Mouse (Mus musculus): ENCODE measurements around the gene Gsk3b. TPM values are rescaled to one million over a fixed set of nuclear protein-coding genes. Genes with fewer than 3 reads are reported as not detected.
A peak's percentile ranks its signal among the peaks of the same experiment; 100 is the strongest.

Gsk3b gene
- total and polyA plus RNA-seq, 2 experiments from 2014 or later, result 116 to 150 TPM

- no peak overlapping the region for H3K27ac ChIP-seq (ENCODE audit: low read depth, low read length)
- H3K36me3 ChIP-seq (ENCODE audit: insufficient read depth, low read length), result no peaks in the 10 kb centered on the region
- H3K4me3 ChIP-seq (ENCODE audit: low read depth, low read length), result no peak overlapping the region
- H3K4me2 ChIP-seq (ENCODE audit: low read depth, low read length, poor library complexity, severe bottlenecking), result no peak overlapping the region
- TF ChIP-seq CTCF (IDR thresholded peaks at IDR 0.05), result no peak
- H3K9ac ChIP-seq (replicated peaks; ENCODE audit: low read length, poor library complexity, severe bottlenecking), result no peak overlapping the region
- DNase-seq (ENCODE audit: low spot score), result no peak
- H3K4me1 ChIP-seq (ENCODE audit: insufficient read depth, low read length), result peaks cover 2% of the 10 kb centered on the region
- WGBS, result 83% methylated on average over 5 of the region's 5 CpGs
- H3K27me3 ChIP-seq (ENCODE audit: insufficient read depth, low read length), result no peaks in the 10 kb centered on the region
- ATAC-seq (ENCODE audit: low FRiP score), result no peak
- H3K9me3 ChIP-seq (ENCODE audit: low read length), result no peaks in the 10 kb centered on the region
Measured at GRCm38 (mm10) chr16:38129171-38129570, 40.4 kb downstream of the Gsk3b start.

DNA sequence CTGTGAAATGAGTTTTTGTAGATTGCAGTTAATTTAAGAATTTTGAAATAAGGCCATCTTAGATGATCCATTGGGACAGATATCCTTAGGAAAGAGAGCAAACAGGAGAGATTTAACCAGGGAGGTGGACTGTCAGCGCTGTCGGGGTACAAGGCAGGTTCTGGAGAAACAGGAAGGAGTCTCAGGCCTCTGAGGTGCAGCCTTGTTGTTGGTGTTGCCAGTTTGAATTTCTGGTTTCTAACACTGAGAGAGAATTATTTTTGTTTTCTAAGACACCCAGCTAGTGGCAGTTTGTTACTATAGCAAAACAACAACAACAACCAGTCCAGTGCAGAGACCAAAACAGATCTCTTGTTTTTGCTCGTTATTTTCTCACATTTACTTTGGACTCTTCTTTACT is 42.2 kb downstream of the Gsk3b start:
- no peak overlapping the region for H3K4me3 ChIP-seq (ENCODE audit: low read depth, low read length)
- H3K4me2 ChIP-seq (ENCODE audit: low read depth, low read length, poor library complexity, severe bottlenecking), result no peak overlapping the region
- no peaks in the 10 kb centered on the region for H3K36me3 ChIP-seq (ENCODE audit: insufficient read depth, low read length)
- no peak overlapping the region for H3K27ac ChIP-seq (ENCODE audit: low read depth, low read length)
- TF ChIP-seq CTCF (IDR thresholded peaks at IDR 0.05), result no peak
- no peak for ATAC-seq (ENCODE audit: low FRiP score)
- 80% methylated on average over 3 of the region's 3 CpGs for WGBS
- peaks cover 2% of the 10 kb centered on the region for H3K4me1 ChIP-seq (ENCODE audit: insufficient read depth, low read length)
- no peaks in the 10 kb centered on the region for H3K9me3 ChIP-seq (ENCODE audit: low read length)
- H3K9ac ChIP-seq (replicated peaks; ENCODE audit: low read length, poor library complexity, severe bottlenecking), result no peak overlapping the region
- no peak for DNase-seq (ENCODE audit: low spot score)
- H3K27me3 ChIP-seq (ENCODE audit: insufficient read depth, low read length), result no peaks in the 10 kb centered on the region

- Histone ChIP-seq H3K36me3 (ENCODE audit: insufficient read depth, low read length) (no peaks in the 10 kb centered on the region), H3K9ac (replicated peaks; ENCODE audit: low read length, poor library complexity, severe bottlenecking) (no peak overlapping the region), H3K27me3 (ENCODE audit: insufficient read depth, low read length) (no peaks in the 10 kb centered on the region), H3K27ac (ENCODE audit: low read depth, low read length) (0 out of 2 replicates have a peak overlapping the region, but pooled peaks have one; percentile 7), H3K4me3 (ENCODE audit: low read depth, low read length) (no peak overlapping the region), H3K4me2 (ENCODE audit: low read depth, low read length, poor library complexity, severe bottlenecking) (no peak overlapping the region; the same call in 1 of the 2 replicates), H3K4me1 (ENCODE audit: insufficient read depth, low read length) (peaks cover 2% of the 10 kb centered on the region), H3K9me3 (ENCODE audit: low read length) (no peaks in the 10 kb centered on the region)
- no peak for TF ChIP-seq CTCF (IDR thresholded peaks at IDR 0.05)
- 38% methylated on average over 9 of the region's 9 CpGs for WGBS
- no peak for DNase-seq (ENCODE audit: low spot score)
- ATAC-seq (ENCODE audit: low FRiP score), result no peak
Measured at GRCm38 (mm10) chr16:38131756-38132155, 43.0 kb downstream of the Gsk3b start.

DNA sequence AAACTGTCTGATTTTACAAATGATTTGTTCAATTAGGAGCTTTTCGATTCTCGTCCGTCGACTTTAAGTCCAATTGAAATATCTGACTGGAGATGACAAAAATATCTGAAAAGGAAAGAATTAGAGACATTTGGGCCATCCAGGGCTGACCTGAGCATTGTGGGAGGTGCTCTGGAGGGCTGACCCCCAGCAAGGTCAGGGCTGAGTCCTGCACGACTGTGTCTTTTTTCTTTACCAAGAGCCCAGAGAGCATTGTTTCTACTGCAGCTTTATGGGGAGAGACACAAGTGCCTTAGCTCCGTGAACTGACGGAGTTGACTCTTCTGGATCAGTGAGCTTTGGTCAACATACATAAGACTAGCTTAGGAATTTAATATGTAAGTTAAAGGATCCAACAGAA is 43.4 kb downstream of the Gsk3b start:
- Histone ChIP-seq H3K36me3 (ENCODE audit: insufficient read depth, low read length) (no peaks in the 10 kb centered on the region), H3K4me3 (ENCODE audit: low read depth, low read length) (no peak overlapping the region), H3K9ac (replicated peaks; ENCODE audit: low read length, poor library complexity, severe bottlenecking) (no peak overlapping the region), H3K4me2 (ENCODE audit: low read depth, low read length, poor library complexity, severe bottlenecking) (no peak overlapping the region), H3K27ac (ENCODE audit: low read depth, low read length) (peak overlapping the region; percentile 7; the same call in 1 of the 2 replicates), H3K9me3 (ENCODE audit: low read length) (no peaks in the 10 kb centered on the region), H3K4me1 (ENCODE audit: insufficient read depth, low read length) (peaks cover 2% of the 10 kb centered on the region), H3K27me3 (ENCODE audit: insufficient read depth, low read length) (no peaks in the 10 kb centered on the region)
- no peak for TF ChIP-seq CTCF (IDR thresholded peaks at IDR 0.05)
- WGBS, result 60% methylated on average over 7 of the region's 7 CpGs
- ATAC-seq (ENCODE audit: low FRiP score), result no peak
- DNase-seq (ENCODE audit: low spot score), result no peak

DNA sequence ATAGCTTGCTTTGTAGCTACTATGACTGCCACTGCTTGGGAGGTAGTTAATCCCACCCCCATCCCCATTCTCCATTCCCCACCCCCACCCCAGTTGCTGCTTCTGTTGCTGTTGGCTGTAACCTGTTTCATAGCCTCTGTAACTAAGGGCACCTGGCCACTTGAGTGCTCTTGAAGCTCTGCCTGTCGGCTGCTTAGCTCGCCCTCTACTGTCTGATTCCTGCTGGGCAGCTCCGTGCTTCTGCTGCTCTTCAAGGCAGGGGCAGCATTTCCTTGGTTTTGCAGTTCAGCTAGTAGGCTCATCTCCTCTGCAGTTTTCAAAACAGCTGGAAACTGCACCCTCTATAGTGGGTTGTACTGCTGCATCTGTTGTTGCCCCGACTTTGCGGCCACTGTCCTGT is 48.5 kb downstream of the Gsk3b start:
- H3K9me3 ChIP-seq (ENCODE audit: low read length), result no peaks in the 10 kb centered on the region
- no peak overlapping the region for H3K4me3 ChIP-seq (ENCODE audit: low read depth, low read length)
- no peak overlapping the region for H3K9ac ChIP-seq (replicated peaks; ENCODE audit: low read length, poor library complexity, severe bottlenecking)
- H3K4me1 ChIP-seq (ENCODE audit: insufficient read depth, low read length), result peaks cover 9% of the 10 kb centered on the region; the same call in 1 of the 2 replicates
- DNase-seq (ENCODE audit: low spot score) (peak; percentile 56), ATAC-seq (ENCODE audit: low FRiP score) (no peak)
- H3K36me3 ChIP-seq (ENCODE audit: insufficient read depth, low read length), result no peaks in the 10 kb centered on the region
- TF ChIP-seq CTCF (IDR thresholded peaks at IDR 0.05), result peak; percentile 67
- no peak overlapping the region for H3K27ac ChIP-seq (ENCODE audit: low read depth, low read length)
- H3K4me2 ChIP-seq (ENCODE audit: low read depth, low read length, poor library complexity, severe bottlenecking), result no peak overlapping the region
- 35% methylated on average over 5 of the region's 5 CpGs for WGBS
- H3K27me3 ChIP-seq (ENCODE audit: insufficient read depth, low read length), result no peaks in the 10 kb centered on the region

GRCm38 (mm10) chr16:38144898-38145297 is 56.1 kb downstream of the Gsk3b start:
- ATAC-seq (ENCODE audit: low FRiP score), result no peak

More at GRCm38 (mm10) chr16:38144898-38145297, 56.1 kb downstream of the Gsk3b start:
- H3K4me3 ChIP-seq (ENCODE audit: low read depth, low read length), result no peak overlapping the region
- no peaks in the 10 kb centered on the region for H3K4me1 ChIP-seq (ENCODE audit: insufficient read depth, low read length)
- no peak overlapping the region for H3K4me2 ChIP-seq (ENCODE audit: low read depth, low read length, poor library complexity, severe bottlenecking)
- no peaks in the 10 kb centered on the region for H3K27me3 ChIP-seq (ENCODE audit: insufficient read depth, low read length)
- WGBS, result 94% methylated on average over 4 of the region's 4 CpGs
- TF ChIP-seq CTCF (IDR thresholded peaks at IDR 0.05), result no peak
- H3K9me3 ChIP-seq (ENCODE audit: low read length), result no peaks in the 10 kb centered on the region
- no peak for DNase-seq (ENCODE audit: low spot score)
- H3K27ac ChIP-seq (ENCODE audit: low read depth, low read length), result no peak overlapping the region
- no peak overlapping the region for H3K9ac ChIP-seq (replicated peaks; ENCODE audit: low read length, poor library complexity, severe bottlenecking)
- no peaks in the 10 kb centered on the region for H3K36me3 ChIP-seq (ENCODE audit: insufficient read depth, low read length)
